Mouse (Mus musculus): Measurements from ENCODE around the gene Dnmt3a.

GRCm38 (mm10) chr12:3960553-3960952 lies 154.7 kb downstream of the Dnmt3a start:
- TF ChIP-seq CTCF (IDR thresholded peaks at IDR 0.05 in 2 of 3, conservative IDR thresholded peaks at IDR 0.05 in 1 of 3; ENCODE audit: control insufficient read depth in 1 of 3, insufficient read depth in 1 of 3, low read depth in 2 of 3, low read length in 3 of 3, poor library complexity in 1 of 3, severe bottlenecking in 1 of 3) (no peak), ETS1 (IDR thresholded peaks at IDR 0.05; ENCODE audit: low read depth, low read length) (no peak), POLR2A (IDR thresholded peaks at IDR 0.05; ENCODE audit: control insufficient read depth in 1 of 2, insufficient read depth in 1 of 2, low read depth in 1 of 2, low read length in 2 of 2, poor library complexity in 1 of 2) (no peak), SMC3 (IDR thresholded peaks at IDR 0.05; ENCODE audit: low read depth, low read length) (no peak), MAFK (IDR thresholded peaks at IDR 0.05; ENCODE audit: borderline replicate concordance, low read depth, low read length) (no peak), TAL1 (IDR thresholded peaks at IDR 0.05; ENCODE audit: low read length) (no peak), RAD21 (IDR thresholded peaks at IDR 0.05; ENCODE audit: low read depth, low read length) (no peak), RCOR1 (IDR thresholded peaks at IDR 0.05; ENCODE audit: low read depth, low read length) (no peak), POLR2AphosphoS2 (IDR thresholded peaks at IDR 0.05; ENCODE audit: low read length) (no peak)

Measured in MEL (cell line).